Mouse (Mus musculus) heart, adult 2 months (tissue): ENCODE measurements at regions not wholly inside any gene's neighbourhood (a gene's known extent, or its start where the extent isn't known, plus 50 kb on each side); places are given as distances from the start of the nearest gene placed in this dataset.

Experiments used
- DNase-seq, 2 experiments: peaks; one replicate each; pipeline ENCODE4 v3.0.0; 2021
- H3K27ac ChIP-seq: fragments of 200-600 bp; 2 replicates; pipeline ENCODE4 v1.8.1; 2022
- H3K27me3 ChIP-seq: fragments of 200-500 bp; 2 replicates; pipeline ENCODE4 v1.6.1; 2012; ENCODE audit warnings: mild to moderate bottlenecking, low read length, inconsistent platforms, mixed read lengths; ENCODE audit not compliant: control insufficient read depth, insufficient read depth
- H3K36me3 ChIP-seq: fragments of 200-500 bp; 2 replicates; pipeline ENCODE4 v1.6.1; 2012; ENCODE audit warnings: low read length, inconsistent platforms; ENCODE audit not compliant: control insufficient read depth, insufficient read depth
- H3K4me1 ChIP-seq: fragments of 200-500 bp; 2 replicates; pipeline ENCODE4 v1.6.1; 2011; ENCODE audit warnings: low read length; ENCODE audit not compliant: control insufficient read depth, insufficient read depth
- H3K4me3 ChIP-seq: fragments of 200-600 bp; 2 replicates; pipeline ENCODE4 v1.8.1; 2022
- H3K79me2 ChIP-seq: fragments of 200-500 bp; replicated peaks from 2 replicates; pipeline ENCODE4 v1.6.1; 2012; ENCODE audit warnings: mild to moderate bottlenecking, inconsistent platforms, low read length, moderate library complexity, mixed read lengths; ENCODE audit not compliant: control insufficient read depth, insufficient read depth
- H3K9ac ChIP-seq: fragments of 200-500 bp; 2 replicates; pipeline ENCODE4 v1.6.1; 2012; ENCODE audit warnings: low read depth, mild to moderate bottlenecking, control low read depth, inconsistent platforms, low read length, mixed read lengths
- CTCF ChIP-seq: fragments of 200-600 bp; IDR thresholded peaks from 2 replicates; pipeline ENCODE4 v1.8.1; 2022; ENCODE audit warnings: antibody characterized with exemption, mild to moderate bottlenecking, moderate library complexity
- EP300 ChIP-seq: fragments of 200-500 bp; IDR thresholded peaks from 2 replicates; pipeline ENCODE4 v1.6.1; 2011; ENCODE audit warnings: low read depth, low read length, control low read depth; ENCODE audit not compliant: insufficient read depth
- POLR2A ChIP-seq: fragments of 200-500 bp; IDR thresholded peaks from 2 replicates; pipeline ENCODE4 v1.6.1; 2011; ENCODE audit warnings: mild to moderate bottlenecking, low read depth, low read length, control low read depth; ENCODE audit not compliant: insufficient read depth
- WGBS: fragments of 180-500 bp; shearing (Covaris S2); methylation state at CpG from one replicate; pipeline ENCODE4 v1.1.7; 2018; 5-methylcytosine and 5-hydroxymethylcytosine counted together
- intact Hi-C: fragments of 180-260 bp; cut with DNase I; formaldehyde crosslinking; loops from one replicate; pipeline ENCODE4 v1.15.1; 2025

DNA sequence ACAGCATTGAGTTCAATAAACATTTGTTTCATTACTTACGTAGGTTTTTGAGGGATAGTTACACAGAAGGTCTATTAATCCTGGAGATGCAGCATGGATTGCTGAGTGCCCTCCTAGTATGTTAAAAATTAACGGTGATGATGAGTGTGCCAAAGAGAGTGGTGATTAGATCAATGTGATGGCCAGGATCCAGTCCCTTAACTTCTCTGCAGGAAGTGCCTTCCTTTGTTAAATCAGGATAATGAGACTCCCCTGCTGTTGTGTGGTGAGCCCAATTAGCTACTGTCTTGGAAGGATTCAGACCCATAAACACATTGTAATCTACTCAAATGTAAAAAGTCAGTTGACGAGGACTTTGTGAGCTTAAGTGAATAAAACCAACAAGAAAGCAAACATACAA, 100.1 kb upstream of the Auts2 start:
- no peak for DNase-seq
- no peak overlapping the region for H3K9ac ChIP-seq
- no peaks in the 10 kb centered on the region for H3K36me3 ChIP-seq
- no peak overlapping the region for H3K27ac ChIP-seq
- no peak overlapping the region for H3K4me3 ChIP-seq
- TF ChIP-seq CTCF (no peak), POLR2A (no peak), EP300 (no peak)
- intact Hi-C loops = no loop called here
- 62% methylated on average over 3 of the region's 3 CpGs for WGBS
- H3K27me3 ChIP-seq = no peaks in the 10 kb centered on the region
- no peaks in the 10 kb centered on the region for H3K79me2 ChIP-seq
- no peaks in the 10 kb centered on the region for H3K4me1 ChIP-seq

DNA sequence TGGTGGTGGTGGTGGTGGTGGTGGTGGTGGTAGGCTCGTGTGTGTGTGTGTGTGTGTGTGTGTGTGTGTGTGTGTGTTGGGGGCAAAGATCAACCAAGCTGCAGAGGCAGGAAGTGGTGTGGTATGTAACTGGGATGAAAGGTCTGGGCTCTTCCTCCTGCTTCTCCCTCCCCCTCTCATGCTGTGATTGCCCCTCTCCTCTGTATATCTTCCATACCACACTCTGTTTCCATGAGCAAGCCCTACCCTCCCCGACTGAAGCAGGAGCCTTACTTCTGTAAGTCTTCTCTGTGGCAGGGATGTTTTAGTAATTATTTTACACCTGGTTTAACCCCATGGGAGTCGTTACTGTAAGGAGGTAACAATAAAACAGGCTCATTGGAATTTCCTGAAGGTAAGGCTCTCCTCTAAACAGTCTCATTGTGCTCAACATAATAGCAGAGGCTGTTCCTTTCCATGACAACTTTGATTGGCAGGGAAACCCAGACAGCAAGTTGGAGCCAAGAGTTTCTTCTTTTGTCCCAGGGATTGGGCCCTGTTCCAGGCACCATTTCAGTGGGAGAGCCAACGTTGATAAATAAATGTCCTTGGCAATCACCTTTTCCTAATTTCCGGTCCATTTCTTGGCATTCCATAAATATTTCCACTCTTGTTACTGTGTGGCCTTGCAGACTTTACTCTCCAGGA, 90.2 kb upstream of the Auts2 start:
- Histone ChIP-seq H3K4me1 (peaks cover 5% of the 10 kb centered on the region), H3K36me3 (no peaks in the 10 kb centered on the region), H3K27ac (no peak overlapping the region), H3K9ac (no peak overlapping the region), H3K4me3 (no peak overlapping the region), H3K27me3 (no peaks in the 10 kb centered on the region), H3K79me2 (no peaks in the 10 kb centered on the region)
- intact Hi-C loops = loop anchor here (5.0 kb wide), 1 partner anchor 146 kb away; no protein-coding TSS in a partner anchor
- TF ChIP-seq POLR2A = no peak
- no peak for TF ChIP-seq EP300
- TF ChIP-seq CTCF = no peak
- peak; percentile 26 to 62 for DNase-seq
- 26% methylated on average over 5 of the region's 5 CpGs for WGBS

GRCm38 (mm10) chr5:132621751-132622150, 78.6 kb upstream of the Auts2 start:
- H3K4me1 ChIP-seq = no peaks in the 10 kb centered on the region

DNA sequence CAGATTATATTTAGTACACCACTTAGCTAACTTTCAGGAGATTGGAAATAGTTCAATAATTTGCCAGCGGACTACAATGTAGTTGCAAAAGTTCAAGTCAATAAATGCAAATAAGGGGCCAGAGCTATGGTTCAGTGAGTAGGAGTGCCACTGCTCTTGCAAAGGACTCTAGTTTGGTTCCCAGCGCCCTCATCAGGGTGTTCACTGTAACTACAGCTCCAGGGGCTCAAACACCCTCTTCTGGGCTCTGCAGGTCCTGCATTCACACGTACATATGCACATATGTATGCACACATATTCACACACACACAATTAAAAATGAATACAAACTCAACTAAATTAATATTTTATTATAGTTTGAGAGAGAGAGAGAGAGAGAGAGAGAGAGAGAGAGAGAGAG, 74.1 kb upstream of the Auts2 start:
- H3K4me3 ChIP-seq = no peak overlapping the region
- intact Hi-C loops = no loop called here
- 0 out of 2 replicates have a peak, but pooled peaks have one; percentile 13 for TF ChIP-seq CTCF
- TF ChIP-seq POLR2A = no peak
- 67% methylated on average over 3 of the region's 3 CpGs for WGBS
- no peaks in the 10 kb centered on the region for H3K27me3 ChIP-seq
- H3K9ac ChIP-seq = no peak overlapping the region
- no peak overlapping the region for H3K27ac ChIP-seq
- H3K36me3 ChIP-seq = no peaks in the 10 kb centered on the region
- H3K79me2 ChIP-seq = no peaks in the 10 kb centered on the region
- H3K4me1 ChIP-seq = no peaks in the 10 kb centered on the region
- DNase-seq = no peak

More at GRCm38 (mm10) chr5:132621751-132622150, 78.6 kb upstream of the Auts2 start:
- H3K36me3 ChIP-seq = no peaks in the 10 kb centered on the region
- no peak overlapping the region for H3K4me3 ChIP-seq
- no peak overlapping the region for H3K9ac ChIP-seq
- H3K27me3 ChIP-seq = no peaks in the 10 kb centered on the region
- H3K79me2 ChIP-seq = no peaks in the 10 kb centered on the region
- no peak overlapping the region for H3K27ac ChIP-seq
- no peak for TF ChIP-seq CTCF
- no peak for TF ChIP-seq POLR2A
- no peak for TF ChIP-seq EP300
- 80% methylated on average over 7 of the region's 7 CpGs for WGBS
- DNase-seq = no peak
- intact Hi-C loops = no loop called here

- Histone ChIP-seq H3K9ac (no peak overlapping the region), H3K27me3 (no peaks in the 10 kb centered on the region), H3K79me2 (no peaks in the 10 kb centered on the region), H3K27ac (no peak overlapping the region), H3K36me3 (no peaks in the 10 kb centered on the region), H3K4me1 (no peaks in the 10 kb centered on the region), H3K4me3 (no peak overlapping the region)
- WGBS = 65% methylated on average over 4 of the region's 4 CpGs
- TF ChIP-seq CTCF = no peak
- TF ChIP-seq EP300 = no peak
- no peak for TF ChIP-seq POLR2A
- no peak for DNase-seq
- intact Hi-C loops = no loop called here
Measured at GRCm38 (mm10) chr5:132609251-132609650, 66.1 kb upstream of the Auts2 start.

GRCm38 (mm10) chr5:132606216-132606615, 63.1 kb upstream of the Auts2 start:
- intact Hi-C loops = no loop called here
- no peak for DNase-seq
- H3K4me3 ChIP-seq = no peak overlapping the region
- no peaks in the 10 kb centered on the region for H3K27me3 ChIP-seq
- H3K79me2 ChIP-seq = no peaks in the 10 kb centered on the region
- H3K36me3 ChIP-seq = no peaks in the 10 kb centered on the region
- H3K4me1 ChIP-seq = no peaks in the 10 kb centered on the region
- WGBS = 70% methylated on average over 6 of the region's 6 CpGs
- H3K27ac ChIP-seq = no peak overlapping the region
- no peak for TF ChIP-seq CTCF
- no peak for TF ChIP-seq POLR2A
- TF ChIP-seq EP300 = no peak
- no peak overlapping the region for H3K9ac ChIP-seq
